Mouse (Mus musculus): ENCODE results near the gene Myom1. TPM values are rescaled to one million over a fixed set of nuclear protein-coding genes. Genes with fewer than 3 reads are reported as not detected.

Myom1 gene
- polyA plus RNA-seq, 1 experiment from 2014 or later = 1.3 TPM

DNA sequence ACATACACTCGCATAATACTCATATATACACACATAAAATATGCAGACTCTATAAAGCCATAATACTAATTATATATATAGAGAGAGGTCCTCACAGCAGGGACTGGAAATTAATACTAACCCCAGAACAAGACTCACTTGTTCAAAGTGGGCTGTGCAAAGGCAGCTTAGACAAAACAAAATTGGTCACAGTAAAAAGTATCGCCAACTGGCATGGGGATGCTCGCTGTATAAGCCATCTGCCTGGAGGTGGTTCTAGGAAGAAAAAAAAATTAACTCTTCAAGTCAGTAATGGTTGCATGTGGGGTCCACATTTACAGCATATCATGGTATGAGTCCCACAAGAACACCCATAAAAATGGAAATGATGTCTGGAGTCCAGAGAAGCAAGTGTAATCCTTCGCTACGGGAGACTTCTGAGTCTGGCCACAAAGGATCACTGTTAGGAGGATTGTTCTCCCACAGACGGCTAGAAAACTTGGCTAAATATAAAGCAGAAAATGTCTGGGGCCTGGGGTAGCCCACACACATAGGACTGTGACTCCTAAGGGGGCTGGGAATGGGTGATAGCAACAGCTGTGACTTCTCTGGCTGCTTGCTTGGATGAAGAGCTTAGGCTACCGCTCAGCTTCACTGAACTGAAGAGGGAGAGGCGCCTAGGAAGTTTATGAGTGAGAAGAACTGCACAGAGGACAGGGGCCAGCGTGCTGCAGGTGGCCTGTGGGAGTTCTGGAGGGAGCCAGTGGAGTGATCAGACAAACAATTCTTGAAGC, 127.2 kb downstream of the Myom1 start:
- Histone ChIP-seq H3K4me1 (no peaks in the 10 kb centered on the region), H3K36me3 (replicated peaks) (no peaks in the 10 kb centered on the region), H3K27me3 (replicated peaks) (no peaks in the 10 kb centered on the region), H3K9me3 (no peaks in the 10 kb centered on the region), H3K4me3 (no peak overlapping the region), H3K4me2 (no peak overlapping the region), H3K9ac (no peak overlapping the region), H3K27ac (no peak overlapping the region)
- 54% methylated on average over 9 of the region's 9 CpGs for WGBS
- peak; percentile 56; the same call in 1 of the 2 replicates for ATAC-seq (replicated peaks)

DNA sequence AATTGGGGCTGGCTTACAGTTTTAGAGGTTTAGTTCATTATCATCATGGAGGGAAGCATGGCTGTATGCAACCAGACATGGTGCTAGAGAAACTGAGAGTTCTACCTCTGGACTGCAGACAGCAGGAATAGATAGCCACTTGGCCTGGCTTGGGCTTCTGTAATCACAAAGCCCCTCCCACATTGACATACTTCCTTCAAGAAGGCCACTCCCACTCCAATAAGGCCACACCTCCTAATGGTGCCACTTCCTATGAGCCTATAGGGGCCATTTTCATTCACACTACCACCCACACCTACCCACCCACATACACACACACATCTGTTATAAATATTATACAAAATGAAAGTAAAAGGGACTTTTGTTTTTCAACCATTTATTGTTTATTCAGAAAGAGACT, 129.8 kb downstream of the Myom1 start:
- no peak overlapping the region for H3K9ac ChIP-seq
- H3K9me3 ChIP-seq = no peaks in the 10 kb centered on the region
- H3K4me2 ChIP-seq = no peak overlapping the region
- H3K36me3 ChIP-seq (replicated peaks) = no peaks in the 10 kb centered on the region
- H3K27ac ChIP-seq = no peak overlapping the region
- H3K4me1 ChIP-seq = no peaks in the 10 kb centered on the region
- H3K4me3 ChIP-seq = no peak overlapping the region
- H3K27me3 ChIP-seq (replicated peaks) = no peaks in the 10 kb centered on the region
- no peak for ATAC-seq (replicated peaks)

DNA sequence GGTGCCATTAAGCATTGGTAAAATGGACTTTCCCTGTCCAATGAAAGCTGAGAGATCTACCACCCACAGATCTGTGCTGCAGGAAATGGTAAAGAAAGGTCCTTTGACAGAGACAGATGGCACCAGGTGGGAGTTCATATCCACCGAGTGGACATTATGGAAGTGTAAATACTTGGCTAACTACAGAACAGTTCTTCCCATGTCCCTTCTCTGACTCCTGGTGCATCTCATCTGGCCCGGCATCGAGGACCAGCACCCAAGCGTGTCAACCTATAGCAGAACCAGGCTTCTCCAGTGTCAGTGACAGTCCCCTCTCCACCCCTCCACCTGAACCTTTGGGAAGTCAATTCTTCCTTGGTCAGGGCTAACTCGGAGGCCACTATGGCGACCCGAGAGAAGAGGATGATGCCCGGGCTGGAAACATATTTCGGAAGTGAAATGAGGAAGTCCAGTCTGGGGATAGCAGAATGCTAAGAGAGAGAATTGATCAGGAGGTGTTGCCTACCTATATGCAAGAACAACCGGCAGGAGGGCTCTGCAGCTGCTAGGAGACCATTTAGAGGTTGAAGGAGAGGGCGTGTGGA, 130.5 kb downstream of the Myom1 start:
- Histone ChIP-seq H3K27ac (no peak overlapping the region), H3K4me2 (no peak overlapping the region), H3K4me1 (no peaks in the 10 kb centered on the region), H3K36me3 (replicated peaks) (no peaks in the 10 kb centered on the region), H3K9ac (no peak overlapping the region), H3K9me3 (no peaks in the 10 kb centered on the region), H3K27me3 (replicated peaks) (no peaks in the 10 kb centered on the region), H3K4me3 (no peak overlapping the region)
- WGBS = 91% methylated on average over 11 of the region's 11 CpGs
- no peak for ATAC-seq (replicated peaks)

DNA sequence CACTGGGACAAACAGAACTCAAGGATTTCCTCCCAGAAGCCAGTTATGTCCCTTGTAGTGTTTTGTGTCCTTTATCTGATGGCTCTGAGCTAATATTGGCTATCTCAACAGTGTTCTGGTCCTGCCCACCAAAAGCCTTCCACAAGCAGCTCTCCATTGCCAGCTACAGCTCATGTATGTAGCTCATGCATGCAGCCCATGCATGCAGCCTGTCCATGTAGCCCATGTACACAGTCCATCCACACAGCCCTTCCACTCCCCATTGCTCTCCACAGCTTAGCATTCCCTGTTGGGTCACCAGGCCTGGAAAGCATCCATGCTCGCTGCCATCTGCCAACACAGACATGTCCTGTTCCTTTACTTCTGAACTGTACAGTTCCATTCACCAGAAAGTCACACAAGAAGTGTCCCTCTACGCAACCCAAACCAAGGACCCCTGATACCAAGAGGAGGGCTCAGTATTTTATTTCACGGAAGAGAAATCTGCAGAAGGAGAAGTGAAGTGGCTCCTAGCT, 132.1 kb downstream of the Myom1 start:
- Histone ChIP-seq H3K9ac (no peak overlapping the region), H3K9me3 (no peaks in the 10 kb centered on the region), H3K27me3 (replicated peaks) (no peaks in the 10 kb centered on the region), H3K36me3 (replicated peaks) (no peaks in the 10 kb centered on the region), H3K4me3 (no peak overlapping the region), H3K4me2 (no peak overlapping the region), H3K27ac (no peak overlapping the region), H3K4me1 (no peaks in the 10 kb centered on the region)
- ATAC-seq (replicated peaks) = no peak
- WGBS = 92% methylated on average over 3 of the region's 3 CpGs

DNA sequence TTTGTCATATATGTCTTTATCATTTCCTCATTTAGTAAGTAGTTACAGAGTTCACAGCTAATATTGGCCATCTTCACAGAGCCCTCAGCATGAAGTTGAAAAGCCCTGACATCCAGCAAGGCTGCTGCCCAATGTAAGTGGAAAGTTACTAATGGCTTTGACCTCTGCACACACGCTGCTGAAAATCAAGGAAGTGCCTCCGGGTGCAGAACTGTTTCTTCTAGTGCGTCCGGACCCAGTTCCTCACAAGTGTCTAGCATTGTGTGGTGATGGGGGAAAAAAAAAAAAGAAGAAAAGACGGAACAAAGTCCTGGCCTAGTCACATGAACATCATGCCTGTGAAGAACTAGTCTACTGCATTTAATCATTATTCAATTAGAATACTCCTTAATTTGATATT, 132.7 kb downstream of the Myom1 start:
- 76% methylated on average over 5 of the region's 5 CpGs for WGBS
- ATAC-seq (replicated peaks) = no peak
- Histone ChIP-seq H3K36me3 (replicated peaks) (no peaks in the 10 kb centered on the region), H3K9ac (no peak overlapping the region), H3K4me3 (no peak overlapping the region), H3K27me3 (replicated peaks) (no peaks in the 10 kb centered on the region), H3K4me2 (no peak overlapping the region), H3K27ac (no peak overlapping the region), H3K9me3 (no peaks in the 10 kb centered on the region), H3K4me1 (no peaks in the 10 kb centered on the region)

DNA sequence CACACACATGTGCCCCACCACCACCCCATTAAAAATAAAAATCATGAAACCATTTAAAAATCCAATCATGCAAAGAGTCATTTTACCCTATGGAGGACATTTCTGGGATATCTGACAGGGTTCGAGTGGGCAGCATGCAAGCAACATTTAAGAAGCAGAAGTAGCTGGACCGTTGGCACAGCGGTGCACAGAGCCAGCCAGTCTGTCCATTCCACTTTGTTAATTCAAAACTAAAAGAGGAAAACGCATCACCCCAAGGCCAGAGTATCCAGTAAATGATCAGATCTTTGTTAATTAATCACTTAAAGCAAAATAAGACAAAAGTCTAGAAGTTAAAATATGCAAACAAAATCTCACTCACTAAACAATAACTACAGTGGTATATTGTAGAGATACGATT, 133.4 kb downstream of the Myom1 start:
- 90% methylated on average over 5 of the region's 5 CpGs for WGBS
- no peak overlapping the region for H3K4me2 ChIP-seq
- no peak overlapping the region for H3K27ac ChIP-seq
- no peak for ATAC-seq (replicated peaks)
- H3K4me1 ChIP-seq = no peaks in the 10 kb centered on the region
- H3K9ac ChIP-seq = no peak overlapping the region
- no peaks in the 10 kb centered on the region for H3K36me3 ChIP-seq (replicated peaks)
- no peaks in the 10 kb centered on the region for H3K27me3 ChIP-seq (replicated peaks)
- H3K4me3 ChIP-seq = no peak overlapping the region
- H3K9me3 ChIP-seq = no peaks in the 10 kb centered on the region

DNA sequence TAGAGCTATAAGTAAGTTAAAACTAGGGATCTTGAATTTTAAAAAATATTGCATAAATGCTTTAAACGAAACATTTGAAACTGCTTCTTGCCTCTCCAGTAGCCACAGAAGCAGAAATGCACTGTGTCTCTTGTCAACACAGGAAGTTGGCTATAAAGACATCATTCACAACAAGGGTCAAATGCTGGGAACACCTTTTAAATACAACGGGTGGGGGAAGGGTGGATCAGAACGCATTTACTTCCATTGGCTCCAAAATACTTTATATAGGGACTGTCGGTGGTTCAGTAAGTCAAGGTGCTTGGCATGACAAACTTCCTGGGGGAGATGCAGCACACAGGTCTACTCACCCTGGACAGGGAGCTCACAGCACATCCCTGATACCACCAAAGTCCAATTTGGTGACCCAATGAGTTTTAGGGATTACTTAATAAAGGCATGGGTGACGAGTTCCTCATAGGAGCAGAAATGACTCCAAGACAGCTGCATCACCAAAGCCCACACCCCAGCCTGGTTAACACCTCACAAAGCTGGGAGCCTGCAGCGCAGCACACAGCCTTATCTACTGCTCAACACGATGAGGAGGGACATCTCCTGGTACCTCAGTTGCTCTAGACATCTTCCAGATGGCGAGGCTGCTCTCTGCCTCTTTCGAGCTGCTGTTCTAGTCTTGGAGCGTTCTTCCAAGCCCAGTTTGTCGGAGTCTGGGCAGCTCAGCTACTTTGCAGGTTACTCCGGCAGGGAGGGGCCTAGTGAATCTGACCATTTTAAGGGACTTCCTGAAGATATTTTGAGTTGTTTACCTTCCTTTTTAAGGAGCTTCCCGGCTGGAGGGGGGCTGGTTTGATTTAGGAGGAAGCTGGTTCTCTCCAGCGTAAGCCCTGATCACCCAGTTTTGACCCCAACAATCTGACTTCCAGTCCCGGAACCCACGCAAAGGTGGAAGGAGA, 134.2 kb downstream of the Myom1 start:
- Histone ChIP-seq H3K9me3 (no peaks in the 10 kb centered on the region), H3K27ac (no peak overlapping the region), H3K4me3 (no peak overlapping the region), H3K9ac (no peak overlapping the region), H3K4me1 (no peaks in the 10 kb centered on the region), H3K27me3 (replicated peaks) (no peaks in the 10 kb centered on the region), H3K4me2 (no peak overlapping the region), H3K36me3 (replicated peaks) (no peaks in the 10 kb centered on the region)
- WGBS = 87% methylated on average over 16 of the region's 16 CpGs
- no peak for ATAC-seq (replicated peaks)

DNA sequence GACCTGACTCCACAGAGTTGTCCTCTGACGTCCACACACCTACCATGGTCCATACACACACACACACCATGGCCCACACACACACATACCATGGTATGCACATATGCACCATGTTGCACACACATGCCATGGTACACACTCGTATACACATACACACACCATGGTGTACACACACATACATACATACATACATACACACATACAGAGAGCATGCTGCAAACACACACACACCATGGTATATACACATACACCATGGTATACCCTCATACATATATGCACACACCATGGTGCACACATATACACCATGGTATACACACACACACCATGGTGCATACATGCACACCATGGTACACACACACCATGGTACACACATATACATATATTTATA, 134.9 kb downstream of the Myom1 start:
- ATAC-seq (replicated peaks) = no peak
- Histone ChIP-seq H3K36me3 (replicated peaks) (no peaks in the 10 kb centered on the region), H3K4me2 (no peak overlapping the region), H3K27ac (no peak overlapping the region), H3K9me3 (no peaks in the 10 kb centered on the region), H3K9ac (no peak overlapping the region), H3K27me3 (replicated peaks) (no peaks in the 10 kb centered on the region), H3K4me3 (no peak overlapping the region), H3K4me1 (no peaks in the 10 kb centered on the region)
- 87% methylated on average over 2 of the region's 2 CpGs for WGBS

DNA sequence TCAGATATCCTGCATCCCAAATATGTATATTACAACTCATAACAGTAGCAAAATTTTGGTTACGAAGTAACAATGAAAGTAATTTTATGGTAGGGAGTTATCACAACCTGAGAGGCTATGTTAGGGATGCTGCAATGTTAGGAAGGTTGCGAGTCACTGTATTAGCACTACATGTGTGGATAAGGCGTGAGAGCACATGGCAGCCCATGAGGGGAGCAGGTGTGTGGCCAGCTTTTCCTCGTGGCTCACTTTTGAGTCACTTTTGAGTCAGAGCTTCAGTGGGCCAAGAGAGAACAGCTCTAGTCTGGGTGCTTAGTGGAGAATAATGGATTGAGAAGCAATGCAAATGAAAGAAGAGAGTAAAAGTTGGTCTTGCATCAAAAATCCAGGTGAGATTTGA, 139.6 kb downstream of the Myom1 start:
- Histone ChIP-seq H3K9ac (no peak overlapping the region), H3K36me3 (replicated peaks) (no peaks in the 10 kb centered on the region), H3K4me2 (no peak overlapping the region), H3K27me3 (replicated peaks) (no peaks in the 10 kb centered on the region), H3K4me3 (no peak overlapping the region), H3K27ac (no peak overlapping the region), H3K9me3 (no peaks in the 10 kb centered on the region), H3K4me1 (no peaks in the 10 kb centered on the region)
- 84% methylated on average over 4 of the region's 4 CpGs for WGBS
- no peak for ATAC-seq (replicated peaks)

DNA sequence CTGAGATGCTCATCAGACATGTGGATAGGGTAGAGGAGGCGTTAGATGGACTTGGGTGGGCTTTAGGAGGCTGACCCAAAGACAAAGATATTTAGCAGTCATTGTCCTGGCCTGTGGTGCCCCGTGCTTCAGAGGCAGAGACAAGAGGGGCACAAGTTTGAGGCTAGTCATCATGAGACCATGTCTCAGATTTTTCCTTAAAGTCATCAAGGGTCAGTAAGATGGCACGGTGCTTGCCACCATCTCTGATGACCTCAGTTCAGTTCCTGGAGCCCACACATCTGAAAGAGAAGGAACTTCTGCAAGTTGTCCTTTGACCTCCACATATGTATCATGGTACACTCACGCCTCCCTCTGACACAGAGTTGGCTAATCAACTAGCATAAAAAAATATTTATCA, 140.7 kb downstream of the Myom1 start:
- 89% methylated on average over 4 of the region's 4 CpGs for WGBS
- H3K9me3 ChIP-seq = no peaks in the 10 kb centered on the region
- no peaks in the 10 kb centered on the region for H3K27me3 ChIP-seq (replicated peaks)
- ATAC-seq (replicated peaks) = no peak
- no peak overlapping the region for H3K27ac ChIP-seq
- H3K9ac ChIP-seq = no peak overlapping the region
- H3K4me1 ChIP-seq = no peaks in the 10 kb centered on the region
- no peak overlapping the region for H3K4me2 ChIP-seq
- no peaks in the 10 kb centered on the region for H3K36me3 ChIP-seq (replicated peaks)
- no peak overlapping the region for H3K4me3 ChIP-seq

DNA sequence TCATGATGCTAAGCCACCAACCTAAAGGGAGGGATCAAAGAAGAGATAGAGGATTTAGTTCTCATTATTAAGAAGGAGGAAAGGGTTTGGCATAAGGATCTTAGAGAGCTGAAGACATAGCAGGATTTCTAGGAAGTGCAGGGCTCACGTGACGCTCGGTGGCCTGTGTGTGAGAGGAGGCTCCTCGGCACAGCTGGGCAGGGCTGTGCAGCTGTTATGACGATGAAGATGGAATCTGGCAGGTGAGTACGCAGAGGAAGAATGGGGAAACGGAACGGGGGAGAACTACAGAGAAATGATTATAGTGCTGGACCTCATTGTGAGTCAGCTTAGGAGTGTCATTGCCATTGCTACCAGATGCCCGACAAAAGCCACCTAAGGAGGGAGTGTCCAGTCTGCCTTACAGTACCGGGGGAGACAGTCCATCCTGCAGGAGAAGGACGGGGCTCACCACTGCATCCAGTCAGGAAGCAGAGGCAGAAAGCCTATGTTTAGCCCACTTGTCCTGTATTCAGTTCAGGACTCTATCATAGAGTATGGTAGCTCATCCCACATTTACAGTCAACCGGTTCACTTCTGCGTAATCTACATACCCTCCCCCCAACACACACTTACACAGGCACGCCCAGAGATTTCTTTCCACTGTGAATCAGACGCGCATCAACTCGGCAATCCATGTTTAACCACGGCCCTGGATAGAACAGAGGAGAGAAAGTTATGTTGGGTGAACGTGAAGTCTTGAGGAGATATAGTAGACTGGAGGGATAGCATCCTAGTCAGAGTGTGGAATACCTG, 142.1 kb downstream of the Myom1 start:
- Histone ChIP-seq H3K36me3 (replicated peaks) (no peaks in the 10 kb centered on the region), H3K9ac (no peak overlapping the region), H3K4me3 (no peak overlapping the region), H3K27me3 (replicated peaks) (no peaks in the 10 kb centered on the region), H3K9me3 (no peaks in the 10 kb centered on the region), H3K4me1 (no peaks in the 10 kb centered on the region), H3K27ac (no peak overlapping the region), H3K4me2 (no peak overlapping the region)
- ATAC-seq (replicated peaks) = no peak
- 91% methylated on average over 19 of the region's 19 CpGs for WGBS
